Mouse (Mus musculus) stomach, embryonic 16.5 days (tissue): ENCODE results near the gene Magi1. TPM values are rescaled to one million over a fixed set of nuclear protein-coding genes. Genes with fewer than 3 reads are reported as not detected.

Experiments used
- ATAC-seq: fragments of 200-750 bp; cut with Nextera tagmentation; 2 replicates; pipeline ENCODE4 v1.8.0; 2017; ENCODE audit warnings: moderate number of reproducible peaks, moderate TSS enrichment; ENCODE audit not compliant: insufficient read depth, low FRiP score
- H3K27ac ChIP-seq: fragments of 300-500 bp; sonication (generic); 2 replicates; pipeline ENCODE4 v1.5.1; 2014; ENCODE audit warnings: low read length
- H3K27me3 ChIP-seq: fragments of 300-500 bp; sonication (generic); 2 replicates; pipeline ENCODE4 v1.6.1; 2014; ENCODE audit warnings: low read length, control low read depth, mixed read lengths; ENCODE audit not compliant: control insufficient read depth, insufficient read depth
- H3K36me3 ChIP-seq: fragments of 300-500 bp; sonication (generic); 2 replicates; pipeline ENCODE4 v1.6.1; 2014; ENCODE audit warnings: low read length; ENCODE audit not compliant: control insufficient read depth, insufficient read depth
- H3K4me1 ChIP-seq: fragments of 300-500 bp; sonication (generic); 2 replicates; pipeline ENCODE4 v1.6.1; 2014; ENCODE audit warnings: low read length, control low read depth, mixed read lengths; ENCODE audit not compliant: control insufficient read depth, insufficient read depth
- H3K4me2 ChIP-seq: fragments of 300-500 bp; sonication (generic); 2 replicates; pipeline ENCODE4 v1.6.1; 2014; ENCODE audit warnings: low read depth, low read length, mixed read lengths
- H3K4me3 ChIP-seq: fragments of 300-500 bp; sonication (generic); replicated peaks from 2 replicates; pipeline ENCODE4 v1.5.1; 2014; ENCODE audit warnings: mild to moderate bottlenecking, low read length
- H3K9ac ChIP-seq: fragments of 300-500 bp; sonication (generic); 2 replicates; pipeline ENCODE4 v1.6.1; 2014; ENCODE audit warnings: low read length
- H3K9me3 ChIP-seq: fragments of 300-500 bp; sonication (generic); replicated peaks from 2 replicates; pipeline ENCODE4 v1.6.1; 2016; ENCODE audit warnings: low read length, control low read depth; ENCODE audit not compliant: control insufficient read depth
- WGBS: fragments of 180-500 bp; shearing (Covaris S2); extraction: QIAGEN DNeasy Blood & Tissue Kit; methylation state at CpG from one replicate; pipeline ENCODE4 v1.1.7; 2014; 5-methylcytosine and 5-hydroxymethylcytosine counted together
- polyA plus RNA-seq: library from polyadenylated mRNA; unstranded; fragments of >200 nt; fragmentation: Nextera tagmentation; extraction: Ambion mirVana; gene quantifications from 2 replicates; pipeline ENCODE4 v1.2.1, GENCODE M21; 2015

Magi1 gene
- polyA plus RNA-seq, 1 experiment from 2014 or later: 8.7 TPM

GRCm38 (mm10) chr6:94026361-94026760, 257.4 kb downstream of the Magi1 start:
- Histone ChIP-seq H3K27ac (no peak overlapping the region), H3K4me3 (no peak overlapping the region), H3K9ac (no peak overlapping the region), H3K9me3 (no peaks in the 10 kb centered on the region), H3K4me1 (no peaks in the 10 kb centered on the region), H3K36me3 (no peaks in the 10 kb centered on the region), H3K27me3 (no peaks in the 10 kb centered on the region), H3K4me2 (no peak overlapping the region)
- WGBS: 88% methylated on average over 9 of the region's 9 CpGs
- ATAC-seq: no peak

GRCm38 (mm10) chr6:94022437-94022836, 261.3 kb downstream of the Magi1 start:
- Histone ChIP-seq H3K4me3 (no peak overlapping the region), H3K27me3 (no peaks in the 10 kb centered on the region), H3K9ac (no peak overlapping the region), H3K4me1 (no peaks in the 10 kb centered on the region), H3K36me3 (no peaks in the 10 kb centered on the region), H3K27ac (no peak overlapping the region), H3K4me2 (no peak overlapping the region), H3K9me3 (no peaks in the 10 kb centered on the region)
- no peak for ATAC-seq
- WGBS: 71% methylated on average over 5 of the region's 5 CpGs

DNA sequence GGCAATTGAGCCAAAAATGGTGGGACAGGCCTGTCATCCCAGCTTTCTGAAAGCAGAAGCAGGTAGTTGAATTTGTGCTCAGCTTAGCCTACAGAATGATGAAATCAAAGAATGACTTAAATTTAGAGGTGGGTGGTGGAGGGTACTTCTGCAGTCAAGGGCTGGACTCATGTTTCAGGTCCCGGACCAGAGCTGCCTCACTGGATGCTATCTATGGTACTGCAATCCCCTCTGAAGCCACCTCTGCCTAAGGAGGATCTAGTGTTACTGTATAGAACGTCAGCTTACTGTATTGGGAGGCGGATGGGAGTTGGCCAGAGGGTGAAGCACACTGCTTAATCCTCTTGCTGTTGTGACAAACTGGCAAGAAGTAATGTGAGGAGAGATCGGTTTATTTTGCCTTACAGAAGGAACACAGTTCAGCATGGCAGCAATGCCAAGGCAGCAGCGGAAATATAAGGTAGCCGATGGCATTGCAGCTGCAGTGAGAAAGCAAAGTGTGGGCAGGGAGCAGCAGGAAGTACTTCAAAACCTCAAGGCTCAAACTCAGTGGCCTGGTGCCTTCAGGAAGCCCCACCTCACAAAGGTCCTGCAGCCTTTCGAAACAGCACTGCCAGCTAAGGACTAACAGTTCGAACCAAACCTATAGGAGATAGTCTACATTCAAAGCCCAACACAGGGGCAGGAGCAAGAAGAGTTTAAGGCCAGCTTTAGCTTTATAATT, 262.3 kb downstream of the Magi1 start:
- 79% methylated on average over 8 of the region's 8 CpGs for WGBS
- no peak overlapping the region for H3K4me2 ChIP-seq
- no peaks in the 10 kb centered on the region for H3K36me3 ChIP-seq
- no peaks in the 10 kb centered on the region for H3K9me3 ChIP-seq
- no peaks in the 10 kb centered on the region for H3K4me1 ChIP-seq
- H3K27ac ChIP-seq: no peak overlapping the region
- no peaks in the 10 kb centered on the region for H3K27me3 ChIP-seq
- ATAC-seq: no peak
- H3K4me3 ChIP-seq: no peak overlapping the region
- H3K9ac ChIP-seq: no peak overlapping the region

DNA sequence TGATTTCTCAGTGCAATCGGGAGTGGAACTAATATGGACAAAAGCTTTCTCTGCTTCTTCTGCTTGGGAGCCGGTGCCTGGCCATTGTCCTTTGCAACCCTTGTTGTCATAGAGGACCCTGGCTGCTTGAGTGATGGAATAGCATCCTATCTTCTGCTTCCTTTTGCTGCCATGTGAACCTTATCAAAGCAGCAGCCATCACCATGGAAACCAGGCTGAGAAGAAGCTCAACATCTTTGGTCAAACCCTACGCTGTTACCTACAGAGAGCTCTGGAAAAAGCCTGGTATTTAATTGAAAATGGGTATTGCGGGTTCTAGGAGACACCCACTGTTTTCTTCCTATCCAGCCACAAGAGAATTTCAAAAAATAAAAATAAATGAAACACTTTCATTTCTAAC, 263.2 kb downstream of the Magi1 start:
- Histone ChIP-seq H3K27me3 (no peaks in the 10 kb centered on the region), H3K36me3 (no peaks in the 10 kb centered on the region), H3K4me3 (no peak overlapping the region), H3K4me2 (no peak overlapping the region), H3K9ac (no peak overlapping the region), H3K9me3 (no peaks in the 10 kb centered on the region), H3K27ac (no peak overlapping the region), H3K4me1 (no peaks in the 10 kb centered on the region)
- ATAC-seq: no peak
- 88% methylated on average over 4 of the region's 4 CpGs for WGBS

GRCm38 (mm10) chr6:94019935-94020334, 263.8 kb downstream of the Magi1 start:
- H3K4me1 ChIP-seq: no peaks in the 10 kb centered on the region
- no peak for ATAC-seq
- H3K36me3 ChIP-seq: no peaks in the 10 kb centered on the region
- H3K27me3 ChIP-seq: no peaks in the 10 kb centered on the region
- H3K9ac ChIP-seq: no peak overlapping the region
- H3K4me3 ChIP-seq: no peak overlapping the region
- H3K4me2 ChIP-seq: no peak overlapping the region
- no peaks in the 10 kb centered on the region for H3K9me3 ChIP-seq
- no peak overlapping the region for H3K27ac ChIP-seq
- 89% methylated on average over 4 of the region's 4 CpGs for WGBS

GRCm38 (mm10) chr6:94013761-94014160, 270.0 kb downstream of the Magi1 start:
- no peak for ATAC-seq
- no peak overlapping the region for H3K27ac ChIP-seq
- H3K4me3 ChIP-seq: no peak overlapping the region
- H3K9me3 ChIP-seq: no peaks in the 10 kb centered on the region
- no peaks in the 10 kb centered on the region for H3K36me3 ChIP-seq
- H3K9ac ChIP-seq: no peak overlapping the region
- no peak overlapping the region for H3K4me2 ChIP-seq
- H3K4me1 ChIP-seq: peaks cover 5% of the 10 kb centered on the region; the same call in 1 of the 2 replicates
- WGBS: 61% methylated on average over 2 of the region's 2 CpGs
- H3K27me3 ChIP-seq: no peaks in the 10 kb centered on the region

DNA sequence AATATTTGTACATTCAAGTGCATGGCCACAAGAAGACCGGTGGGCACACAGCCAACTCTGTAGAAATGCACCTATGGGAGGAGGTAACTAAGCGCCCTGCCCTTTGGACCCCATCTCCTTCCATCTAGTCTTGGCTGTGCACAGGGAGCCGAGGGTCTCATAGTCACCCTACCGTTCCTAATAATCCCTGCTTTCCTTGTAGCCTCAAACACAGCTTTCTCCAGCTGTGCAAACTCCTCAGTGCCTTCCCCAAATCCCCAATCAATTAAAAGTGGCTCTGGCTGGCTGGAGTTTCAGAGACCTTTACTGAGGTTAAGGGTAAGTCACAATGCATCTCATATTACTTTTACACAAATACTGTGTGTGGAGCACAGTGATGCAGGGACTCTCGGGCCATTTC, 271.8 kb downstream of the Magi1 start:
- no peak overlapping the region for H3K27ac ChIP-seq
- ATAC-seq: no peak
- peaks cover 5% of the 10 kb centered on the region; the same call in 1 of the 2 replicates for H3K4me1 ChIP-seq
- H3K27me3 ChIP-seq: no peaks in the 10 kb centered on the region
- no peak overlapping the region for H3K4me3 ChIP-seq
- no peak overlapping the region for H3K4me2 ChIP-seq
- no peaks in the 10 kb centered on the region for H3K36me3 ChIP-seq
- H3K9ac ChIP-seq: no peak overlapping the region
- 24% methylated on average over 5 of the region's 5 CpGs for WGBS
- no peaks in the 10 kb centered on the region for H3K9me3 ChIP-seq

DNA sequence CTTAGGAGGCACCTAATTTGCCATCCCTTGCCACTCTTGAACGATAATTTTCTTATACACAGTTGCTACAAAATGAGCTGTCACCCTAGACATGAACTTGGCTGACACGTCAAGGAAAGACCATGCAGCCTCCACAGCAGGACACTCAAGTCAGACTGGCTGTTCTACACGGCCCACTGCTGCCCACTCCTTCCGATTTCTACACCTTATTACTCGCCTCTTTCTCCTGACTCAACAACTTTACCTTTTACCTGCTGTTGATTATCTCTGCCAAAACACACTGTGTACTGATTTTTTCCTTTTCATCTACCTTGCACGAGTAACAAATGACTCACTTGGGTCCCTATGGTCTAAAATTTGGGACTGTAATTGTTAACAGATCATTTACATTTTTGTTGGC, 272.2 kb downstream of the Magi1 start:
- H3K9ac ChIP-seq: no peak overlapping the region
- H3K27me3 ChIP-seq: no peaks in the 10 kb centered on the region
- H3K27ac ChIP-seq: no peak overlapping the region
- no peak for ATAC-seq
- no peaks in the 10 kb centered on the region for H3K9me3 ChIP-seq
- H3K4me1 ChIP-seq: peaks cover 5% of the 10 kb centered on the region; the same call in 1 of the 2 replicates
- no peak overlapping the region for H3K4me2 ChIP-seq
- WGBS: 64% methylated on average over 6 of the region's 6 CpGs
- H3K36me3 ChIP-seq: no peaks in the 10 kb centered on the region
- H3K4me3 ChIP-seq: no peak overlapping the region

GRCm38 (mm10) chr6:94008577-94008976, 275.1 kb downstream of the Magi1 start:
- no peak overlapping the region for H3K27ac ChIP-seq
- no peak overlapping the region for H3K4me2 ChIP-seq
- H3K9me3 ChIP-seq: no peaks in the 10 kb centered on the region
- no peak overlapping the region for H3K9ac ChIP-seq
- peaks cover 5% of the 10 kb centered on the region; the same call in 1 of the 2 replicates for H3K4me1 ChIP-seq
- no peak overlapping the region for H3K4me3 ChIP-seq
- no peak for ATAC-seq
- H3K36me3 ChIP-seq: no peaks in the 10 kb centered on the region
- H3K27me3 ChIP-seq: no peaks in the 10 kb centered on the region
- WGBS: 76% methylated on average over 4 of the region's 4 CpGs
